Mouse (Mus musculus) CD4-positive, CD25-positive, alpha-beta regulatory T cell (primary cell): Measurements from ENCODE around the gene Gm49325. TPM values are rescaled to one million over a fixed set of nuclear protein-coding genes. Genes with fewer than 3 reads are reported as not detected.

ENCODE experiments used
- polyA plus RNA-seq: library from polyadenylated mRNA; unstranded; fragments of 100-300 nt; shearing (Covaris generic); gene quantifications from one replicate; pipeline ENCODE4 v1.2.1, GENCODE M21; 2017

The Gm49325 gene
- not detected for polyA plus RNA-seq

GRCm38 (mm10) chr10:77605908-77606826 is at the start of gene Gm49325, which contains the start of gene Sumo3:
Gene Gm49325 (plus strand): TSS chr10:77606197.
Gene Sumo3 (plus strand): TSS chr10:77606097.

GRCm38 (mm10) chr10:77581408-77582284 is 24.4 kb upstream of the Gm49325 start, which contains the start of gene Pttg1ip:
Gene Pttg1ip (plus strand): TSS chr10:77581720.

GRCm38 (mm10) chr10:77622055-77622988 is 16.3 kb downstream of the Gm49325 start, which contains the start of gene Ube2g2:
Gene Ube2g2 (plus strand): TSS chr10:77622275.

GRCm38 (mm10) chr10:77685895-77686664 is 80.1 kb downstream of the Gm49325 start, which contains the start of gene Tspear:
Gene Tspear (plus strand): TSS chr10:77686569.

GRCm38 (mm10) chr10:77690356-77690807 is 84.4 kb downstream of the Gm49325 start, which contains the start of gene Gm19402:
Gene Gm19402 (minus strand): TSS chr10:77690757.

Other genes starting within 250 kb of the Gm49325 start
- 2.2 TPM for gene Adarb1, start 187.9 kb upstream of the Gm49325 start, polyA plus RNA-seq
- 44.5 TPM for gene Fam207a, start 90.4 kb upstream of the Gm49325 start, polyA plus RNA-seq
- 545 TPM for gene Itgb2, start 75.9 kb upstream of the Gm49325 start, polyA plus RNA-seq
- 101 TPM for gene Pttg1ip, start 24.5 kb upstream of the Gm49325 start, polyA plus RNA-seq
- 109 TPM for gene Sumo3, start 100 bp upstream of the Gm49325 start, polyA plus RNA-seq
- gene Ube2g2, start 16.1 kb downstream of the Gm49325 start, polyA plus RNA-seq = 48.5 TPM
- 0.26 TPM for gene Tspear, start 80.4 kb downstream of the Gm49325 start, polyA plus RNA-seq
- not detected for gene Gm19402, start 84.6 kb downstream of the Gm49325 start, polyA plus RNA-seq
- not detected for gene Gm9508, start 91.0 kb downstream of the Gm49325 start, polyA plus RNA-seq
- not detected for gene Gm10272, start 100.4 kb downstream of the Gm49325 start, polyA plus RNA-seq
- gene Gm10024, start 105.3 kb downstream of the Gm49325 start, polyA plus RNA-seq = not detected
- not detected for gene Gm10142, start 109.6 kb downstream of the Gm49325 start, polyA plus RNA-seq
- gene Krtap12-1, start 114.4 kb downstream of the Gm49325 start, polyA plus RNA-seq = not detected
- not detected for gene Gm10100, start 120.3 kb downstream of the Gm49325 start, polyA plus RNA-seq
- not detected for gene Gm18596, start 136.4 kb downstream of the Gm49325 start, polyA plus RNA-seq
- gene Gm9736, start 145.2 kb downstream of the Gm49325 start, polyA plus RNA-seq = not detected
- not detected for gene Gm3233, start 153.5 kb downstream of the Gm49325 start, polyA plus RNA-seq
- gene Gm3238, start 165.1 kb downstream of the Gm49325 start, polyA plus RNA-seq = not detected
- gene Gm7138, start 170.7 kb downstream of the Gm49325 start, polyA plus RNA-seq = not detected
- gene Gm3250, start 176.3 kb downstream of the Gm49325 start, polyA plus RNA-seq = not detected
- gene Gm7137, start 182.0 kb downstream of the Gm49325 start, polyA plus RNA-seq = not detected
- not detected for gene Gm9639, start 188.9 kb downstream of the Gm49325 start, polyA plus RNA-seq
- gene Gm19668, start 192.9 kb downstream of the Gm49325 start, polyA plus RNA-seq = not detected
- gene Gm9507, start 205.6 kb downstream of the Gm49325 start, polyA plus RNA-seq = not detected
- gene Gm2696, start 208.5 kb downstream of the Gm49325 start, polyA plus RNA-seq = not detected
- gene Krtap10-4, start 220.9 kb downstream of the Gm49325 start, polyA plus RNA-seq = not detected
- gene Krtap10-10, start 229.8 kb downstream of the Gm49325 start, polyA plus RNA-seq = not detected
- not detected for gene Gm36176, start 240.6 kb downstream of the Gm49325 start, polyA plus RNA-seq
- not detected for gene Gm10318, start 246.7 kb downstream of the Gm49325 start, polyA plus RNA-seq